Mouse (Mus musculus): ENCODE measurements around the gene Mb21d2.

DNA sequence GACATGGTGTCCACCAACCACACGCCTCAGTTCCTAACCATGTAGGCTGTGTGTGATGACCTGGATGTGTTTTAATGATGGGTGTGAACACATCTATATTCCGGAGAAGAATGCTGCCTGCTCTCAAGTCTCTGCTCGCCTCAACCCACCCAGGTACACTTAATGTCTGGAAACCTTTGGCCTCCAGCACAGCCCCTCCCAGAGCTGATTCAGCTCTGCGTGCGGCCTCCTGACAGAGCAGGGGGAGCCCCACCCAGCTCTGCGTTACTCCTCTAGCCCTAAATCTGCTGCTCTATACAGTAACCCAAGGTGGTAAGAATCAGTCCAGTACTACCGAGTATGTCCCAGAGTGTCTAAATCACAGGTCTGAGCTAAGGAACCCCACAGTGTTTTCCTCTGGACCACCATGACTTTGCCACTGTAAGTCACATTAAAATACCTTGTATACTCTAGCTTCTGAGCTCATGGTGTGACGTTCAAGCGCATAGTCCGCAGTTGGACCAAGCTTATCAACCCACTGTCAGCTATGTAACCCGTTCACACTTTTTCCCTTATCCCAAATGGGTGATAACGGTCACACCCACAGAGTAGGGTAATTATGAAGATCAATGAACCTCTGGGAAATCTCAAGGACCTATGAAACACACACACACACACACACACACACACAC lies 49.7 kb downstream of the Mb21d2 start:
- TF ChIP-seq GATA1 (IDR thresholded peaks at IDR 0.05; ENCODE audit: low read length) (no peak), TAL1 (IDR thresholded peaks at IDR 0.05; ENCODE audit: low read length) (no peak)
